Mouse (Mus musculus) embryo, embryonic 10 days (tissue): Measurements from ENCODE around the gene Rpain.

Experiments
- DNase-seq: peaks from one replicate; pipeline ENCODE4 v3.0.0-alpha.2; 2015; ENCODE audit warnings: low spot score

Gene Rpain

DNA sequence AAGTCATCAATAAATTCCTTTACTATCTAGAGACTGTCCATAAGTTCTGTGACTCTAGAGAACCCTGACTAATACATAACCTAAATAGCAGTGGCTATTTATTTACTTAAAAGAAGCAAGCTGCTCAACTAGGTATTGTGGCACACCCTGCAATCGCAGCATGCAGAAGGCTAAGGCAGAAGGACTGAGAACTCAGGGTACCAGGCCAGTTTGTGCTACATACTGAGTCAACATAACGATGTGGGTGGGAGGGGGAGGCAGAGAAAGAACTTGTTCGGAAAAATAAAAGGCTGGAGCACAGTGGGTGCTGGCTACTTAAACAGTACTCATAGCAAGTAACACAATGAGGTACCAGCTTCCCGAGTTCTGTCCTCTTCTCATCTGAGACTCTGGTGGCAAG is 31.2 kb downstream of the Rpain start:
- no peak for DNase-seq

DNA sequence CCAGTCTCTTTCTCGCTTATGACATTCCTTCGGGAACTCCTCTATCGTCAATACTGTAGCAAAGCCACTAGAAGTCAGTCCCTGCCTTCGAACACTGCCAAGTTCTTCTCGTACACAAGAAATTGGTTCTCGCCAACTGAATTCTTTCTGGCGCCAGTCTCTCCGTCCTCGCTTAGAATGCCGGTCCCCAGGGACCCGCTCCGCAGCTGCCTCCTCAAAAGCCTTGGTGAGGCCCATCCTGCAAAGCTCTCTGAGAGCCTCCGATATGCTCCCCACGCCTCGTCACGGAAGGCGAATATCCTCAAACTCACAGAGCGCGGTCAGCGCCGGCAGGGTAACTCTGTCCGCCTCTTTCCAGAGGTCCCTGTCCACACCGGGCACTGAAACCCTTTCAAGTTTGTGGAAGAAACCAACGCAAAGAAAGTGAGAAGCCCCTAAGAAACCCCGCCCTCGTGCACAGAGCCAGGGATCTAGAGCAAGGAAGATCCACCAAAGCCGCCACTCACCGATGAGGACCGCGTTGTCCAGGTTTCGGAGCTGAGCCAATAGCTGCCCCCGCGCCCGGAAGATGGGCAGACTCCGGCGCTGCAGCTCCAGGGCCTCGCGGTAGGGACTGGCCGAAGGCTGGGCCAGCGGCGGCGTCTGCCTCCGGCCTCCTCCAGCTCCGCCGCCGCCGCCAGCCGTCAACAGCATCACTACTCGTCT is 33.8 kb downstream of the Rpain start:
- DNase-seq = peak; percentile 65

DNA sequence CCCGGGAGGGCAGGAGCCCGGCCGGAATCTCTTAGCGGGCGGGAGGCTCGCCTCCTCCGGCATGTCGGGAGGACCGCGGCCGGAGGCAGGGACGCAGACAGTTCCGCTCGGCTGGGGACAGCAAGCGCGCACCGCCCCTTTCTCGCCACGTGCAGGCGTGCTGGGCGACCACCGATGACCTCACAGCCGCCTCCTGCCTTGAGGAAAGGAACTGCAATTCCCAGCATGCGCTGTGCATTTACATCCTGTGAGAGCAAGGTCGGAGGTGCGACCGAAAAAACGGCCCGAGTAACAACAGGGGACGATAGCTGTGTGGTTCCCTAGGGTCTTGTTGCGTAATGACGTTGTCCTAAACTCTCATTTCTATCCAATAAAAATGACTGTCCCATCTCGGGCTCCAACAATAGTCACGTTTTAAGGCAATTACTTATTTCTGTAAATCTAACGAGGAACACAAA is 34.3 kb downstream of the Rpain start, which contains the start of gene Dhx33:
Dhx33 (minus strand) TSS at position 122 of the 458 bp plus-strand sequence.
- DNase-seq = peak; percentile 100

DNA sequence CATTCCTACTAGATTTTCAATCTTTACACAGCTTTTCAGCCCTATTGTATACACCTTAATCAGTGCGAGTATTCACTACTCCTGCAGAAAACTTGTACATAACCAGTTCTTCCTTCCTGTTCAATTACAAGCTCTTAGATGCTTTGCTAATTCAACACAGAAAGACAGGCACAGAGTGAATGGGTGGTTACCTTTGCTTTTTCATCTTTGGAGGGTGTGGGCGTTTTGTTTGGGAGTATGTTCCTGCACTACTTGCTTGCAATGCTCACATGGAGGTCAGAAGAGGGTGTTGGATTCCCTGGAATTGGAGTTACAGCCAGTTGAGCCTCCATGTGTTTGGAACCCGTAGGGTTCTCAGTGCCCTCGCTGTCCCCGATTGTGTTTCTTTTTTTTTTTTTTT is 35.0 kb downstream of the Rpain start:
- no peak for DNase-seq

DNA sequence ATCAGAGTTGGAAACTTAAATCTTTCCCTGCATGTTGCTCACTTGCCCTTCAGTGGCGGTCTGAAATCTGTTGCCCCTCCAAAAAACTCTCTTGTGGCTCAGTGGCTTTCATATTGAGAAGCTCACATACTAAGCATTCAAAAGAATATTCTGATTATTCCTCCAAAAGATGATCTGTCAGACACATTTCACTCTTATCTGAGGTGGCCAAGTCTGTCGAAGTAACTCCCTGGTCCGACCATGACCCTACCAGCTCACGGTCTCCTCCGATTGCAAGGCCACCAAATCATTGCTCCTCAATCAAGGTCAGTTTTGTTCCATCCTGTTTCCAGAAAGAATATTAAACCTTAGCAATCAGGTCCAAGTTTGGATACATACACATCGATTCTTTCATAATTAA is 37.0 kb downstream of the Rpain start:
- no peak for DNase-seq

DNA sequence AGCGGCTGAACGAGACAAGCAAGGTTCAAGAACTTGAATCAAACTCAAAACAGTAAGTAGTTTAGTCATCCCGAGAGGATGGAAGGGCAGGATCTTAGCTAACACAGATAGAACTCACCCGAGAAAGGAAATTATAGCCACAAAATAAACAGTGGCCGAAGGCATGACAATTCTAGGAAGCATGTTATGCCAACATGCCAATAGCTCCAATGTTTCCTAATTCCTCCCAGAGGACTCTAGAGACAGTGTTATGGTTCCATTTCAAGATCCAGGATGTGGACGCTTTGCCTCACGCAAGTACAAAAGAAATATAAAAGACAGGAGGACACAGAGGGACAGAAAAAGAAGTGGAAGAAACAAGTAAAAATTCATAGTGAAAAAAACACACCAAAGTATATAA is 37.8 kb downstream of the Rpain start:
- DNase-seq = no peak

DNA sequence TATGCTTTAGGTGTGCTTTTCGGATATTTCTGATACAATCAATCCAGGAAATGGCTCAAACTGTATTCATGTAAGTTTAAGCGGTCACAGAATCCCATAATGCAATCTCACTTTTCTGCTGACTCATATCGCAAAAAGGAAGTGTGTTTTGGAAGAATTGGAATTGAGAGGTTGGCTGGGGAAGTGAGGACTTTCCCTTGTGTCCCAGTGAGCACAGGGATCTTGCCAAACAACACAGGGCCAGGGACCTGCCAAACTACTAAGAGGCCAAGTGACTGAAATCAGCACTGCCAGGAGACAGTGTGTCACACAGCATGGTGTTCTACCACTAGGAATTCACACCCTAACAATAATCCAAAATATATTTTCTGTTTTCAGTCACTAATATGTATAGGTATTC is 38.3 kb downstream of the Rpain start:
- no peak for DNase-seq

DNA sequence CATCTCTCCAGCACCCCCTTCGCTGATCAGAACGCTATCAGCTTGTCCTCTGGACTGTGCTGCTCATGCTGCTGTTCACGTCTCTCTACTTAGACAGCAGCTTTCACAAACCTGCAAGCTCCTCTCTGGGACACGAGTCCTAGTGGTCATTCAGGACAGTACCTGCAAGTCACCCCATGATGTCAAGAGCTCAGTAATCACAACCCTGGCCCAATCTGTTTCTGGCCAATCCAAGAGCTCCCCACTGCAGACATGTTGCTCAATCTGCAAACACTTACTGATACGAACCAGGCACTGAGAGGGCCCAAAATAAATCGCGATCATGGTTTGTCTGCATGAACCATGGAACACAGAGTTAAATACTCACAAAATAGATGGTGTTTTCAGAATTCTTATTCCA is 42.7 kb downstream of the Rpain start:
- no peak for DNase-seq

DNA sequence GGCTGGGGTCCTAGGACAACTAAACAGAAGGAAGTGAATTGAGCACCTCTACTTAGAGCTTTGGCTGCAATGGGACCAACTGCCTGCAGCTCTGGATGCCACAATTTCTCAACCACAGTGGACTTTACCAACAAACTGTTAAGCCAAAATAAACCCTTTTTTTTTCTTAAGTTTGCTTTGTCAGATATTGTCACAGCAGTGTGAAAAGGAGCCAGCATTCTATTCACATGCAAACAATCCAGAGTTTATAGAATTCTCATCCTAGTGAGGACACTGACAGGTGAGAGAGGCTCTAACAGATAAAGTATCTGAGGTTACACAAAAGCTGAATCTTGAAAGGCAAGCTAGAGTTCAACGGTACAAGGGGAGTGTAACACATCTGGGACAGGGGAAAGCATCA is 47.0 kb downstream of the Rpain start:
- no peak for DNase-seq

DNA sequence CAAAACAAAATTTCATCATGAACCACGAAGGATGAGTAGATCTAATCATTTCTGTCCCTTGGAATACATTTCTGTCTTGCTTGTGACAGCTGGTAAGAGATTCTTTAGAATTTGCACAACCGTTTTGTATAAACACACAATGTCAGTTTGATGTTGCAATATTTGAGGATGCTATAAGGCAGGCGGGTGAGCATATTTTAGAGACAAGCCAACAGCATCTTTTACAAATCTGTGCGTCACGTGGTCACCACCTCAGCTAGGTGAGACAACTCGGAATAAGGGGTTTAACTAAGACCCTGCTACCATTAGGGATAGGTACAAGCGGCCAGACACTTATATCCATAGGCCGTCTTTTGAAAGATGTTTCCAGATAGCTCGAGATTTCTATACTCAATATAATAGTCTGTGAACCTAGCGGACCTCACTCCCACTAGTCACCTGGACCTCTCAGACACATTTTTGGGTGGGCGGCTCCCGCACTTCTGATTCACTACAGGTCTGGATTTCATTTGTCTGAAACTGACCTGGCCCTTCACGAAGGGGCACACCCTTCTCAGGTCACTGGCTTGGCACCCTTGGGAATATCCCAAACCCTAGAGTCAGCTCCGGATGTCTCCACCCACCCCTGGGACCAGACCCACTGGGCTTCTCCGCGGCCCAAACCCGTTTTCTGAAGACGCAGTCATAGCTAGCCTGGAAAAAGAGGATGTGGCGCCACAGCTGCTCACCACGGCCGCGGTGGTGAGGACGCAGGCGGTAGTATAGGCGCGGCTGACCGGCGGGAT is 48.6 kb downstream of the Rpain start:
- DNase-seq = no peak

DNA sequence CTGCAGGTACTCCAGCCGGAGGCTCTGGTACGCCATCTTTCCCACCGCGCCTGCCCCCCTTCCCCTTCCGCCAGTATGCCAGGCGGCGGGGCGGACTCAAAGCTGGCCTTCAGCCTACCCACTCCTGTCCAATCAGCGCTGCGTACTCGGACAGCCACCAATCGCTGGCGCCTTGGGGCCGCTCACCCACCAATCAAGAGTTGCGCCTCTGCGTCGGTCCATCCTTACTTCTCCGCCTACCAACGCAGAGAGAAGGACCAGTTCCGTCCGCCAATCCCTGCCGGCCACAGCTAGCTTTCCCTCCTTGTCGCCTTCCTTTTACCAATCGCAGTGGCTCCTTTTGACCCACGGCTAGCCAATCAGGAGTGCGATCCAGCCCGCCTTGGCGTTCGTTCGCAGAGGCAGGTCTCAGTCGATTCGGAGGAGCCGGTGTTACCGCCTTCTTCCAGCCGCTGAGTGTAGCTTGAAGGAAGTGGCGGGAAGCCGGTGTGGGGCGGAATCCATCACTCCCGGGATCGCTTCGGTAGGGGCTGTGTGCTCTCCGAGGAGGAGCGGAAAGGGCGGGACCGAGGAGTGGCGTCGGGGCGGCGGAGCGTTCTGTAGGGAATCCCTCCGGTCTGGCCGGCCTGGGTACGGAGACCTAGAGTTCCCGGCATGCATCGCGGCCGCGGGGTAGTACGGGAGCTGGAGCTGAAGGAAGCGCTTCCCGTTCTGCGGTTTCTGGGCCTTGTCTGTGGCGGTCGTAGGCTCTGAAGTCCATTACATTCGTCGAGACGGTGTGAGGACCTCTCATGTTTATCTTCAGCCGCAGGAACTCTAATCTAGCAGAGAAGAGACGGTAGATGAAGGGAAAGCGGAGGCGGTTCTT is 49.4 kb downstream of the Rpain start, which contains the start of the genes Mis12 and Derl2:
Mis12 (plus strand) TSS at position 411 of the 868 bp plus-strand sequence.
Derl2 (minus strand) TSS at position 641 of the 868 bp plus-strand sequence.
- peak; percentile 99 for DNase-seq
